Mouse (Mus musculus) liver, embryonic 14.5 days (tissue): Measurements from ENCODE around the gene Fam228b.
"Not testable (repeated sequence)": the region's sequence is repeated elsewhere in the genome, so short reads cannot be mapped to it uniquely, and the experiment has no call there.

Experiments
- CTCF ChIP-seq: IDR thresholded peaks from 2 replicates; pipeline ENCODE4 v1.5.1; 2016; ENCODE audit warnings: antibody characterized with exemption, low read depth, control low read depth
- EP300 ChIP-seq: IDR thresholded peaks from 2 replicates; pipeline ENCODE4 v1.6.1; 2016; ENCODE audit warnings: antibody characterized with exemption, low read depth

GRCm38 (mm10) chr12:4781725-4782404 is 12.8 kb upstream of the Fam228b start:
- TF ChIP-seq CTCF, EP300: not testable (repeated sequence)
